Mouse (Mus musculus): ENCODE results near the gene Mtus2. TPM values are rescaled to one million over a fixed set of nuclear protein-coding genes. Genes with fewer than 3 reads are reported as not detected.
A peak's percentile ranks its signal among the peaks of the same experiment; 100 is the strongest.

Mtus2 gene
- polyA plus RNA-seq, 1 experiment from 2014 or later: 8.1 TPM

- Histone ChIP-seq H3K27ac (ENCODE audit: low read depth, low read length) (no peak overlapping the region), H3K4me3 (ENCODE audit: low read depth, low read length) (no peak overlapping the region), H3K4me1 (replicated peaks; ENCODE audit: control insufficient read depth, insufficient read depth, low read length) (no peaks in the 10 kb centered on the region), H3K4me2 (ENCODE audit: low read depth, low read length, severe bottlenecking) (no peak overlapping the region), H3K9me3 (ENCODE audit: control insufficient read depth, low read length) (no peaks in the 10 kb centered on the region), H3K9ac (ENCODE audit: low read length) (no peak overlapping the region), H3K36me3 (ENCODE audit: control insufficient read depth, insufficient read depth, low read length) (no peaks in the 10 kb centered on the region), H3K27me3 (ENCODE audit: control insufficient read depth, insufficient read depth, low read length) (no peaks in the 10 kb centered on the region)
- no peak for DNase-seq (ENCODE audit: low spot score)
- no peak for ATAC-seq (replicated peaks; ENCODE audit: low FRiP score)
- 71% methylated on average over 10 of the region's 10 CpGs for WGBS
Observed at GRCm38 (mm10) chr5:148131458-148132131, 174.5 kb downstream of the Mtus2 start.

DNA sequence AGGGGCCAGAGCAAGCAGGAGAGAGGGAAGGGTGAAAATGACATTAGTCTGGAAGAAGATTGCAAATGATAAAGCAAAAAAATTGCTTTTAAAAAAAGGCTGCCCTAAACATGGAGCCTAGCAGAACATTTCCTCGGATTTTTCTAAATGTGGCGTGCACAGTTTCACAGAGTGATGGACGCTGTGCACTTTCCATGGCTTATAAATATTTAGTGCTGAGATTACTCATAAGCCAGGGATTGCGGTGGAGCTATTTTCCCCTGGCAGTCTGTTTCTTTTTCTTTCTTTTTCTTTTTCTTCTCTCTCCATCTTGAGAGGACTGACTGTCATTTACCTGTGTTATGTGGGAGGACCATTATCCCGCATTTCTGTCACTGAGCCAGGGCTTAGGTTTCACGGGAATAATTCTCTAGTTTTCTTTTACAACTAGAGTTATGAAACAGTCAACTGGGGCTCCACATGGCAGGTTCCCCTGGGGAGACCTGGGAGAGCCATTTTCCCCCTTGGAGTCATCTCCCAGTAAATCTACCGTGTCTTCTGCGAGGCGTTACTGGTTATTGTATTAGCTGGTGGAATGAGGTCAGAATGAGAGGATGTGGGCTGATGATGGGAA, 176.4 kb downstream of the Mtus2 start:
- Histone ChIP-seq H3K9me3 (ENCODE audit: control insufficient read depth, low read length) (no peaks in the 10 kb centered on the region), H3K4me3 (ENCODE audit: low read depth, low read length) (no peak overlapping the region), H3K27me3 (ENCODE audit: control insufficient read depth, insufficient read depth, low read length) (no peaks in the 10 kb centered on the region), H3K9ac (ENCODE audit: low read length) (no peak overlapping the region), H3K4me2 (ENCODE audit: low read depth, low read length, severe bottlenecking) (no peak overlapping the region), H3K27ac (ENCODE audit: low read depth, low read length) (no peak overlapping the region), H3K36me3 (ENCODE audit: control insufficient read depth, insufficient read depth, low read length) (no peaks in the 10 kb centered on the region), H3K4me1 (replicated peaks; ENCODE audit: control insufficient read depth, insufficient read depth, low read length) (no peaks in the 10 kb centered on the region)
- DNase-seq (ENCODE audit: low spot score): no peak
- ATAC-seq (replicated peaks; ENCODE audit: low FRiP score): no peak
- 87% methylated on average over 9 of the region's 9 CpGs for WGBS

DNA sequence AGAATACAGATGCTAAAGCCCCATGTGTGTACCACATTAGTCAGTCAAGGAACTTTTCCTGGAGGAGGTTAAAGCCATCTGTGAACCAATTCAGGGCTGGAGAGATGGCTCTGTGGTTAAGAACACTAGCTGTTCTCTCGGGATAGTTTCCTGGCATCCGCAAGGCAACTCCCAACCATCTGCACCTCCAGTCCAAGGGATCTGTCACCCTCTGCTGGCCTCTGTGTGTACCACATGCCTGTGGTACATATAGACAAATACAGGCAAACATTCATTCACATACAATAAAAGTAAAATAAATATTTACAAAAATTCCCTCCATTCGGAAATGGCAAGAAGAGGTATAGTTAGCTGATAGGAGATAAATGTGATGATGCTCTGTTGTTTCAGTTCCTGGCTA, 184.5 kb downstream of the Mtus2 start:
- no peaks in the 10 kb centered on the region for H3K4me1 ChIP-seq (replicated peaks; ENCODE audit: control insufficient read depth, insufficient read depth, low read length)
- H3K9ac ChIP-seq (ENCODE audit: low read length): no peak overlapping the region
- no peak for DNase-seq (ENCODE audit: low spot score)
- no peak overlapping the region for H3K4me3 ChIP-seq (ENCODE audit: low read depth, low read length)
- no peak overlapping the region for H3K27ac ChIP-seq (ENCODE audit: low read depth, low read length)
- H3K27me3 ChIP-seq (ENCODE audit: control insufficient read depth, insufficient read depth, low read length): no peaks in the 10 kb centered on the region
- H3K4me2 ChIP-seq (ENCODE audit: low read depth, low read length, severe bottlenecking): no peak overlapping the region
- no peak for ATAC-seq (replicated peaks; ENCODE audit: low FRiP score)
- 94% methylated on average over 3 of the region's 3 CpGs for WGBS
- H3K36me3 ChIP-seq (ENCODE audit: control insufficient read depth, insufficient read depth, low read length): no peaks in the 10 kb centered on the region
- no peaks in the 10 kb centered on the region for H3K9me3 ChIP-seq (ENCODE audit: control insufficient read depth, low read length)

GRCm38 (mm10) chr5:148146200-148146823, 189.2 kb downstream of the Mtus2 start:
- H3K4me3 ChIP-seq (ENCODE audit: low read depth, low read length): no peak overlapping the region
- H3K27me3 ChIP-seq (ENCODE audit: control insufficient read depth, insufficient read depth, low read length): no peaks in the 10 kb centered on the region
- 77% methylated on average over 12 of the region's 12 CpGs for WGBS
- H3K4me1 ChIP-seq (replicated peaks; ENCODE audit: control insufficient read depth, insufficient read depth, low read length): no peaks in the 10 kb centered on the region
- no peak overlapping the region for H3K9ac ChIP-seq (ENCODE audit: low read length)
- no peak overlapping the region for H3K27ac ChIP-seq (ENCODE audit: low read depth, low read length)
- no peaks in the 10 kb centered on the region; the same call in 1 of the 2 replicates for H3K9me3 ChIP-seq (ENCODE audit: control insufficient read depth, low read length)
- H3K36me3 ChIP-seq (ENCODE audit: control insufficient read depth, insufficient read depth, low read length): no peaks in the 10 kb centered on the region
- DNase-seq (ENCODE audit: low spot score) (no peak), ATAC-seq (replicated peaks; ENCODE audit: low FRiP score) (no peak)
- H3K4me2 ChIP-seq (ENCODE audit: low read depth, low read length, severe bottlenecking): no peak overlapping the region

DNA sequence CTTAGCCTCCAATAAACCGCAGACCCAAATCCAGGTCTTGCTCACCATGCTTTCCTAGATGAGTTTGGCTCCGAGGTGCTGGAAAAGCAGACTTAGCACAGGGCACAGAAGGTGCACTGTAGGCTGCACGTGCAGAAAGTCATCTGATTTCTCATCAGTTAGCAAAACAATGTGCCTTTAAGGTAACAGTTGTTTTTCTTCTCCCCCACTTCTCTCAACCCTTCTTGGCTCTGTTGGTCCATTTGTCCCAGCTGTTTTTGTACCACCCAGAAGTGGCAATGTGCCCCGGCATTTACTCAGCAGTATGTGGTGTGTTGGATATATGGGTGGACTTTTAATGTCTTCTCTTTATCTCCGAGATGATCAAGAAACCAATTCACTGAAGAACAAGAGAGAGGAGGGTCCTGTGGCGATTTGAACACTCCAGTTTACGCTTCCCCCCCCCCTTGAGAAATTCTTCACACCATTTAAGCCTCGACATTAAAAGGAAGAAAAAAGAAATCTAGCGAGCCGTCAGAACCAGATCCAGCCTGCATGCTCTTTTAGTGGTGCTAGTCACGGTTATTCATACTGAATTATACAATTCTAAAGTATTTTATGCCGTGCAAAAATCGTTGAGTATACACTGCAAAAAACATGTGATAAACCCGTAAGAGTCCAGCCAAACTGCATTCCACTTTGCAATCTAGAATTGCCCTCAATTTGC, 194.9 kb downstream of the Mtus2 start:
- Histone ChIP-seq H3K27ac (ENCODE audit: low read depth, low read length) (no peak overlapping the region; the same call in 1 of the 2 replicates), H3K4me2 (ENCODE audit: low read depth, low read length, severe bottlenecking) (no peak overlapping the region)

DNA sequence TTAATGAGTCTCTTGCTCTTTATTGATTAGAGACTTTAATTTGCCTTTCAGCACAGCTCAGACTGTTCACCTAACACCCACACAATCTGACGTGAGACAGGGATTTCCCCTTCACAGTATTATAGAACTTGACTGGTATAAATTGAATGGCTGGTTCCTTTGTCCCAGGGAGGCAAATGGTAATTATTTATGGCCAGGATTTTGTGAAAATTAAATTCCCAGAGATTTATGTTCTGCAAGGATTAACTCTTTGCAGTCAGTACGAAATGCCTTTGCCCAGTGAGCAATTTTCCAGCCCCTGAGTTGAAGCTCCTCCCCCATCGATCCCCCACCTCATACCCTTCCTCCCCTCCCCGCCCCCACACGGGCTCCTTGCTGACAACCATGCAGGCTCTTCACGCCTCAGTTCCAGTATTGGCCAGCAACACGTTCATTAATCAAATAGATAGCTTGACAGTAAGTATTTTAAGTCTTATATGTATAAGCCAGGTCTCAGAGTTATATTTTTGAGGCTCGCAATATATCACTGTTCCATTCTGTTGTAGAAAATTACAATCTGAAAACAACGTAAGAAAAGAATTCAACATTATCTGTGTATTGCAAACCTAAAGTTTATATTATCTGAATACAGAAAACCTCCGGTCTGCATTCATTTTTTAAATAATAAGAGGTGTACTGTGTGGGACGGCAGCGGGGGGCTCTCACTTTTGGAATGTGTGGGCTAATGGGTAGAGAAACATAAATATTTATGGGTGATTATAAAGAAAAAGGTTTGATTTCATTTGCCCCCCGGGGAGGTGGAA, 195.7 kb downstream of the Mtus2 start:
- WGBS: 64% methylated on average over 13 of the region's 13 CpGs
- Histone ChIP-seq H3K27ac (ENCODE audit: low read depth, low read length) (peak overlapping the region; percentile 15; the same call in 1 of the 2 replicates), H3K4me2 (ENCODE audit: low read depth, low read length, severe bottlenecking) (no peak overlapping the region), H3K4me1 (replicated peaks; ENCODE audit: control insufficient read depth, insufficient read depth, low read length) (no peaks in the 10 kb centered on the region), H3K9me3 (ENCODE audit: control insufficient read depth, low read length) (no peaks in the 10 kb centered on the region), H3K4me3 (ENCODE audit: low read depth, low read length) (no peak overlapping the region), H3K27me3 (ENCODE audit: control insufficient read depth, insufficient read depth, low read length) (no peaks in the 10 kb centered on the region), H3K36me3 (ENCODE audit: control insufficient read depth, insufficient read depth, low read length) (no peaks in the 10 kb centered on the region), H3K9ac (ENCODE audit: low read length) (no peak overlapping the region)
- DNase-seq (ENCODE audit: low spot score) (no peak), ATAC-seq (replicated peaks; ENCODE audit: low FRiP score) (peak; percentile 72)

More for the DNA sequence above, 194.9 kb downstream of the Mtus2 start:
- no peaks in the 10 kb centered on the region for H3K27me3 ChIP-seq (ENCODE audit: control insufficient read depth, insufficient read depth, low read length)
- WGBS: 74% methylated on average over 14 of the region's 14 CpGs
- no peaks in the 10 kb centered on the region for H3K36me3 ChIP-seq (ENCODE audit: control insufficient read depth, insufficient read depth, low read length)
- no peak for DNase-seq (ENCODE audit: low spot score)
- H3K9me3 ChIP-seq (ENCODE audit: control insufficient read depth, low read length): no peaks in the 10 kb centered on the region; the same call in 1 of the 2 replicates
- H3K4me3 ChIP-seq (ENCODE audit: low read depth, low read length): no peak overlapping the region
- no peaks in the 10 kb centered on the region for H3K4me1 ChIP-seq (replicated peaks; ENCODE audit: control insufficient read depth, insufficient read depth, low read length)
- no peak overlapping the region for H3K9ac ChIP-seq (ENCODE audit: low read length)
- ATAC-seq (replicated peaks; ENCODE audit: low FRiP score): no peak

GRCm38 (mm10) chr5:148153403-148153713, 196.2 kb downstream of the Mtus2 start:
- Histone ChIP-seq H3K4me3 (ENCODE audit: low read depth, low read length) (no peak overlapping the region), H3K36me3 (ENCODE audit: control insufficient read depth, insufficient read depth, low read length) (no peaks in the 10 kb centered on the region), H3K27me3 (ENCODE audit: control insufficient read depth, insufficient read depth, low read length) (no peaks in the 10 kb centered on the region), H3K27ac (ENCODE audit: low read depth, low read length) (peak overlapping the region; percentile 28; the same call in 1 of the 2 replicates), H3K9me3 (ENCODE audit: control insufficient read depth, low read length) (no peaks in the 10 kb centered on the region), H3K4me1 (replicated peaks; ENCODE audit: control insufficient read depth, insufficient read depth, low read length) (no peaks in the 10 kb centered on the region), H3K9ac (ENCODE audit: low read length) (no peak overlapping the region), H3K4me2 (ENCODE audit: low read depth, low read length, severe bottlenecking) (no peak overlapping the region)
- ATAC-seq (replicated peaks; ENCODE audit: low FRiP score) (0 out of 2 replicates have a peak, but pooled peaks have one; percentile 43), DNase-seq (ENCODE audit: low spot score) (no peak)
- 59% methylated on average over 9 of the region's 9 CpGs for WGBS

- no peaks in the 10 kb centered on the region for H3K36me3 ChIP-seq (ENCODE audit: control insufficient read depth, insufficient read depth, low read length)
- no peak overlapping the region for H3K4me3 ChIP-seq (ENCODE audit: low read depth, low read length)
- 90% methylated on average over 3 of the region's 3 CpGs for WGBS
- H3K9me3 ChIP-seq (ENCODE audit: control insufficient read depth, low read length): no peaks in the 10 kb centered on the region
- no peaks in the 10 kb centered on the region for H3K4me1 ChIP-seq (replicated peaks; ENCODE audit: control insufficient read depth, insufficient read depth, low read length)
- DNase-seq (ENCODE audit: low spot score): no peak
- H3K4me2 ChIP-seq (ENCODE audit: low read depth, low read length, severe bottlenecking): no peak overlapping the region
- no peak for ATAC-seq (replicated peaks; ENCODE audit: low FRiP score)
- H3K9ac ChIP-seq (ENCODE audit: low read length): no peak overlapping the region
- no peaks in the 10 kb centered on the region for H3K27me3 ChIP-seq (ENCODE audit: control insufficient read depth, insufficient read depth, low read length)
- H3K27ac ChIP-seq (ENCODE audit: low read depth, low read length): no peak overlapping the region
Observed at GRCm38 (mm10) chr5:148154727-148155126, 197.6 kb downstream of the Mtus2 start.

All from forebrain, embryonic 11.5 days (tissue).